Mouse (Mus musculus) forebrain, embryonic 12.5 days (tissue): Measurements from ENCODE around the gene Pde6g. TPM values are rescaled to one million over a fixed set of nuclear protein-coding genes. Genes with fewer than 3 reads are reported as not detected.
A peak's percentile ranks its signal among the peaks of the same experiment; 100 is the strongest.
"Not testable (repeated sequence)": the region's sequence is repeated elsewhere in the genome, so short reads cannot be mapped to it uniquely, and the experiment has no call there.

Experiments
- ATAC-seq: fragments of 200-750 bp; cut with Nextera tagmentation; 2 replicates; pipeline ENCODE4 v1.8.0; 2017; ENCODE audit warnings: moderate TSS enrichment; ENCODE audit not compliant: low FRiP score
- H3K27ac ChIP-seq: fragments of 300-500 bp; sonication (generic); 2 replicates; pipeline ENCODE4 v1.5.1; 2016; ENCODE audit warnings: mild to moderate bottlenecking
- H3K27me3 ChIP-seq: fragments of 300-500 bp; sonication (generic); 2 replicates; pipeline ENCODE4 v1.6.1; 2016; ENCODE audit warnings: mild to moderate bottlenecking
- H3K36me3 ChIP-seq: fragments of 300-500 bp; sonication (generic); replicated peaks from 2 replicates; pipeline ENCODE4 v1.6.1; 2016; ENCODE audit warnings: mild to moderate bottlenecking
- H3K4me1 ChIP-seq: fragments of 300-500 bp; sonication (generic); 2 replicates; pipeline ENCODE4 v1.6.1; 2016
- H3K4me2 ChIP-seq: fragments of 300-500 bp; sonication (generic); 2 replicates; pipeline ENCODE4 v1.6.1; 2016; ENCODE audit warnings: mild to moderate bottlenecking, moderate library complexity
- H3K4me3 ChIP-seq: fragments of 300-500 bp; sonication (generic); replicated peaks from 2 replicates; pipeline ENCODE4 v1.5.1; 2016; ENCODE audit warnings: mild to moderate bottlenecking
- H3K9ac ChIP-seq: fragments of 300-500 bp; sonication (generic); 2 replicates; pipeline ENCODE4 v1.6.1; 2016; ENCODE audit warnings: mild to moderate bottlenecking
- H3K9me3 ChIP-seq: fragments of 300-500 bp; sonication (generic); 2 replicates; pipeline ENCODE4 v1.6.1; 2016
- WGBS: fragments of 180-500 bp; shearing (Covaris S2); methylation state at CpG from one replicate; pipeline ENCODE4 v1.1.7; 2016; 5-methylcytosine and 5-hydroxymethylcytosine counted together
- polyA plus RNA-seq: library from polyadenylated mRNA; unstranded; fragments of >200 nt; fragmentation: Nextera tagmentation; extraction: Ambion mirVana; gene quantifications from 2 replicates; pipeline ENCODE4 v1.2.1, GENCODE M21; 2016

Pde6g gene
- polyA plus RNA-seq, 1 experiment from 2014 or later = 0.38 TPM

GRCm38 (mm10) chr11:120442344-120442743, 11.0 kb downstream of the Pde6g start, which contains the start of gene Tspan10:
Gene Tspan10, plus strand, starts transcription at chr11:120442644.
- Histone ChIP-seq H3K4me1 (no peaks in the 10 kb centered on the region), H3K27me3 (0 out of 2 replicates have a peak, but pooled peaks cover 3% of the 10 kb centered on the region), H3K36me3 (no peaks in the 10 kb centered on the region), H3K9me3 (no peaks in the 10 kb centered on the region), H3K4me3 (no peak within 1 kb of the TSS), H3K4me2 (no peak within 1 kb of the TSS), H3K27ac (no peak within 1 kb of the TSS), H3K9ac (no peak within 1 kb of the TSS)
- ATAC-seq = no peak
- WGBS = 90% methylated on average over 3 of the region's 3 CpGs

GRCm38 (mm10) chr11:120437857-120438385, 15.4 kb downstream of the Pde6g start:
- 0 out of 2 replicates have a peak, but pooled peaks cover 3% of the 10 kb centered on the region for H3K27me3 ChIP-seq
- peaks cover 17% of the 10 kb centered on the region for H3K36me3 ChIP-seq
- peak overlapping the region; percentile 92 for H3K4me3 ChIP-seq
- peak overlapping the region; percentile 83; the same call in 1 of the 2 replicates for H3K27ac ChIP-seq
- WGBS = 30% methylated on average over 12 of the region's 12 CpGs
- peak overlapping the region; percentile 96 for H3K9ac ChIP-seq
- no peaks in the 10 kb centered on the region for H3K9me3 ChIP-seq
- peaks cover 12% of the 10 kb centered on the region for H3K4me1 ChIP-seq
- H3K4me2 ChIP-seq = peak overlapping the region; percentile 87
- ATAC-seq = no peak

GRCm38 (mm10) chr11:120437152-120437856, 16.0 kb downstream of the Pde6g start, which contains the start of gene Nploc4:
Gene Nploc4, minus strand, starts transcription at chr11:120437708.
- H3K9ac ChIP-seq = peak within 1 kb of the TSS; percentile 96
- whole genome bisulfite sequencing = under 1% methylated on average over 67 of the region's 77 CpGs
- H3K27ac ChIP-seq = peak within 1 kb of the TSS; percentile 83
- H3K9me3 ChIP-seq = no peaks in the 10 kb centered on the region
- H3K27me3 ChIP-seq = 0 out of 2 replicates have a peak, but pooled peaks cover 3% of the 10 kb centered on the region
- peak within 1 kb of the TSS; percentile 92 for H3K4me3 ChIP-seq
- peaks cover 12% of the 10 kb centered on the region for H3K4me1 ChIP-seq
- peak within 1 kb of the TSS; percentile 87 for H3K4me2 ChIP-seq
- peaks cover 24% of the 10 kb centered on the region for H3K36me3 ChIP-seq
- ATAC-seq = peak; percentile 93

GRCm38 (mm10) chr11:120426727-120427126, 26.6 kb downstream of the Pde6g start:
- no peak overlapping the region for H3K4me2 ChIP-seq
- H3K4me3 ChIP-seq = no peak overlapping the region
- no peak for ATAC-seq
- H3K9ac ChIP-seq = no peak overlapping the region
- no peaks in the 10 kb centered on the region for H3K9me3 ChIP-seq
- 91% methylated on average over 3 of the region's 3 CpGs for WGBS
- H3K27me3 ChIP-seq = no peaks in the 10 kb centered on the region
- H3K36me3 ChIP-seq = peaks cover 63% of the 10 kb centered on the region
- H3K4me1 ChIP-seq = no peaks in the 10 kb centered on the region
- no peak overlapping the region for H3K27ac ChIP-seq

- Histone ChIP-seq H3K27me3 (no peaks in the 10 kb centered on the region), H3K4me2 (no peak overlapping the region), H3K36me3 (peaks cover 83% of the 10 kb centered on the region), H3K4me3 (no peak overlapping the region), H3K9me3 (no peaks in the 10 kb centered on the region), H3K9ac (no peak overlapping the region), H3K4me1 (no peaks in the 10 kb centered on the region), H3K27ac (no peak overlapping the region)
- no peak for ATAC-seq
- 69% methylated on average over 9 of the region's 9 CpGs for WGBS
Measured at GRCm38 (mm10) chr11:120423569-120424295, 29.6 kb downstream of the Pde6g start.

GRCm38 (mm10) chr11:120422651-120423568, 30.4 kb downstream of the Pde6g start:
- Histone ChIP-seq H3K36me3 (peaks cover 83% of the 10 kb centered on the region), H3K27me3 (no peaks in the 10 kb centered on the region), H3K4me3 (no peak overlapping the region), H3K4me2 (no peak overlapping the region), H3K4me1 (no peaks in the 10 kb centered on the region), H3K9ac (no peak overlapping the region), H3K27ac (no peak overlapping the region), H3K9me3 (no peaks in the 10 kb centered on the region)
- WGBS = 94% methylated on average over 13 of the region's 13 CpGs
- ATAC-seq = no peak

- H3K4me1 ChIP-seq = no peaks in the 10 kb centered on the region
- no peak for ATAC-seq
- no peak overlapping the region for H3K27ac ChIP-seq
- no peaks in the 10 kb centered on the region for H3K9me3 ChIP-seq
- H3K9ac ChIP-seq = no peak overlapping the region
- no peaks in the 10 kb centered on the region for H3K27me3 ChIP-seq
- 96% methylated on average over 1 of the region's 1 CpGs for WGBS
- no peak overlapping the region for H3K4me2 ChIP-seq
- no peak overlapping the region for H3K4me3 ChIP-seq
- peaks cover 90% of the 10 kb centered on the region for H3K36me3 ChIP-seq
Measured at GRCm38 (mm10) chr11:120418592-120418991, 34.7 kb downstream of the Pde6g start.

GRCm38 (mm10) chr11:120417852-120418251, 35.4 kb downstream of the Pde6g start:
- Histone ChIP-seq H3K9ac (no peak overlapping the region), H3K27me3 (no peaks in the 10 kb centered on the region), H3K9me3 (no peaks in the 10 kb centered on the region), H3K36me3 (peaks cover 93% of the 10 kb centered on the region), H3K27ac (no peak overlapping the region), H3K4me2 (no peak overlapping the region), H3K4me3 (no peak overlapping the region), H3K4me1 (no peaks in the 10 kb centered on the region)
- 94% methylated on average over 7 of the region's 7 CpGs for WGBS
- ATAC-seq = no peak

- not testable (repeated sequence) for H3K9ac ChIP-seq, H3K4me3 ChIP-seq, H3K4me1 ChIP-seq, H3K27me3 ChIP-seq, H3K4me2 ChIP-seq, ATAC-seq, H3K9me3 ChIP-seq, H3K27ac ChIP-seq
- H3K36me3 ChIP-seq = peaks cover 95% of the 10 kb centered on the region
- 97% methylated on average over 8 of the region's 10 CpGs for WGBS
Measured at GRCm38 (mm10) chr11:120413621-120414020, 39.7 kb downstream of the Pde6g start.

- Histone ChIP-seq H3K36me3 (peaks cover 94% of the 10 kb centered on the region), H3K27me3 (no peaks in the 10 kb centered on the region), H3K4me3 (no peak overlapping the region), H3K9ac (no peak overlapping the region), H3K27ac (no peak overlapping the region), H3K4me2 (no peak overlapping the region), H3K4me1 (no peaks in the 10 kb centered on the region), H3K9me3 (no peaks in the 10 kb centered on the region)
- WGBS = 93% methylated on average over 1 of the region's 1 CpGs
- ATAC-seq = no peak
Measured at GRCm38 (mm10) chr11:120406445-120406844, 46.9 kb downstream of the Pde6g start.

GRCm38 (mm10) chr11:120405867-120406266, 47.4 kb downstream of the Pde6g start:
- ATAC-seq = no peak
- H3K36me3 ChIP-seq = peaks cover 94% of the 10 kb centered on the region

More at GRCm38 (mm10) chr11:120405867-120406266, 47.4 kb downstream of the Pde6g start:
- H3K4me2 ChIP-seq = no peak overlapping the region
- WGBS = 94% methylated on average over 3 of the region's 3 CpGs
- no peak overlapping the region for H3K9ac ChIP-seq
- H3K27ac ChIP-seq = no peak overlapping the region
- H3K4me3 ChIP-seq = no peak overlapping the region
- no peaks in the 10 kb centered on the region for H3K9me3 ChIP-seq
- H3K4me1 ChIP-seq = no peaks in the 10 kb centered on the region
- H3K27me3 ChIP-seq = no peaks in the 10 kb centered on the region
